Mouse (Mus musculus) C2C12 (cell line): ENCODE measurements around the gene Kdr.

ENCODE experiments used
- MAX ChIP-seq: IDR thresholded peaks from one replicate; pipeline ENCODE4 v1.6.1; 2011; ENCODE audit warnings: mild to moderate bottlenecking, control low read depth
- MYOG ChIP-seq: IDR thresholded peaks from one replicate; pipeline ENCODE4 v1.6.1; 2011; ENCODE audit not compliant: control insufficient read depth, insufficient read length; ENCODE audit errors: extremely low read depth

GRCm38 (mm10) chr5:75941775-75942580 lies 36.3 kb downstream of the Kdr start:
- TF ChIP-seq MYOG (no peak), MAX (no peak)
